Mouse (Mus musculus): Measurements from ENCODE around the gene Dhcr24.
A peak's percentile ranks its signal among the peaks of the same experiment; 100 is the strongest.

Gene Dhcr24

DNA sequence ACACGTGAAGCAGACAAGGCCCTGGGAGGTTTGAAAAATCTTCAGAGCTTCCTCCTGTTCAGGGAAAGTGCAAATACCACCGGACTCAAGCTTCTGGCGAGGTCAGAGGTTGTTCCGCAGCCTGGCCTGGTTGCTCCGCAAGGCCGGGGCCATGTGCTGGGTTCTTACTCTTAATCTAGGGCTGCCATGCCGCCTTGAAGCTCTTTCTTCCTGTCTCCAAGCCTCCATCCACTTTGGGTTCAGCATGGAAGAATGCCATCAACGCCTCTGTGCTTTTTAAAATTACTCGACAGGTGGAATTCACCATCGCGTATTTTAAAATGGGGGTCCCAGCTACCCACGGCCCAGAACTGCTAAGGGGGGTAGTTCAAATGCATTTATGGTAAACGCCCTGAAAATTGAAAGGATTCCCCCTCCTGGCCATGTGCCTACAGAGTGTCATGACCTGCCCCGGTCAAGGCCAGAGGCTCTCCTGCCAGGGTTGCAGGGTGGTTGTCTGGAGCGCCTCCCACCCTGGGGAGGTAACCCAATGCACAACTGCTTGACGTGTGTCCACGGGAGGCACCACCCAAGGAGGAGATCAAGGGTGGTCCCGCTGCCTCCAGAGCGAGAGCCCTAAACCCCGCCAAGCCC is 509 bp upstream of the Dhcr24 start:
- DNase-seq = peak; percentile 55 to 82

DNA sequence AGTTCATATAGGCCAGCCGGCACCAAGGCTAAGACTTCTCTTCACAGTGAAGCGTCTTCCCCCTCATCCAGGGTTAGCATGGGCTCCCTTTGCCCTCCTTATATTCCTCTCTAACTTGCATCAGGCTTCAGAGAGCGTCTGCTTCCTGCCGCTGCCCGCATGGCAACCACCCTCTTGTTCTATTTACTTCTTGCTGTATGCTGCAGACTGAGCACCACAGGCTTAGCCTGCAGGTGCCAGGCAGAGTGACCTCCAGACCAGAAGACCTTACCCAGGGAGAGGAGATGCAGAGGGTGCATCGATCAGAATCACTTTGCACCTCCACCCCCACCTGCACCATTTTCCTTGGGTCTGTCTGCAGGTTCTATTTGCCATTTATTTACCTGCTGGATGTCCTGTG is 1.2 kb downstream of the Dhcr24 start:
- no peak for DNase-seq

DNA sequence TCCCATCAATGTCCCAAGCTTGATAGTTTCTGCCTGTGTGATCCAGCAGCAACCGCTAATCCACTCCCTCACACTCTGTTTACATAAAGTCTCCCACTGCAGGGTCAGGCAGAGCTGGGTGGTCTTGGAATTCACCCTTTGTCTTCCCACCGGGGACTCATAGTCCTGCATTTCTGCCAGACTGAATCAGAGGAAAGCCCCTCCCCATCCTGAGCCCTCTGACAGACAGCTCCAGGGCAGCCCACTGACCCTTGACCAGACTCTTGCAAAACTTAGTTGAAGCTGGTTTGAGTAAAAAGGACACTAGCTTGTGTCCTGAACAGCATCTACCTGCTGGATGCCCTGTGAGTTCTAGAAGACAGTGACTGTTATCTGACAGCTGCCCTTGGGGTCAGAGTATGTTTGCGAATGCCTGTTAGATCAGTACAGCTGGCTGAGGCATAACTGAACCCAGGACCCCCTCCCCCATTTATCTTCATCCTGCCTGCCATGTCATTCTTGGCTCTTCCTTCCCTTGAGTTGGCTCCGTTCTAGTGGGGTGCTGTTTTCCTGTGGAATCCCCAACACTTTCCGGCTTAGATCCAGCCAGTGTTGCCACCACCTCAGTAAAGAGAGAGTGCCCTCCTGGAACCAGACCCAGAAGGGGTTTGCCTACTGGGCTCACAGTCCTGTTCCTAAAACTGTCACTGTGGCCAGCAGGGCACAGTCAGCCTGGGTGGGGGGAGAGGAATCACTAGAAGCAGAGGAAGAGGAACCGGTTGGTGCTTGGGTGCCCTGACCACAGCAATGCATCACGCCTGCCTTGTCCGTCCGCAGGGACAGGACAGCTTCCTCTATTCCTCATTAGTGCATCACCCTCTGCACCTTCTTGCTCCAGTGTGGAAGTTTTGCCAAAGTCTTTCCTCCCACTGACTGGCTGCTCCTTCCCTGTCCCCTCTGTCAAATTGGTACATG is 2.3 kb downstream of the Dhcr24 start:
- peak; percentile 64 to 81 for DNase-seq

DNA sequence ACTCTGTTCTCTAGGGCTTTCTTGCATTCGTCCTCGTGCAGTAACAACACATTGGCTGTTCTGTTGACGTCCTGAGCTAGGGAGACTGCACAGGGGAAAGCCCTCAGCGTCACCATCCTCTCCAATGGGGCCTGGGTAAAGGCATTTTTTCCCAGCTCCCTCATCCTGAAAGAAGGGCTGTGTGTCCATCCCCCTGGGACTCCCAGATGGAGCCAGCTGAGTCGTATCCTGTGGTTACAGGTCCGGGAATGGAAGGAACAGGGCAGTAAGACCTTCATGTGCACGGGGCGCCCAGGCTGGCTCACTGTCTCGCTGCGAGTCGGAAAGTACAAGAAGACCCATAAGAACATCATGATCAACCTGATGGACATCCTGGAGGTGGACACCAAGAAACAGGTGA is 3.3 kb downstream of the Dhcr24 start:
- no peak for DNase-seq

DNA sequence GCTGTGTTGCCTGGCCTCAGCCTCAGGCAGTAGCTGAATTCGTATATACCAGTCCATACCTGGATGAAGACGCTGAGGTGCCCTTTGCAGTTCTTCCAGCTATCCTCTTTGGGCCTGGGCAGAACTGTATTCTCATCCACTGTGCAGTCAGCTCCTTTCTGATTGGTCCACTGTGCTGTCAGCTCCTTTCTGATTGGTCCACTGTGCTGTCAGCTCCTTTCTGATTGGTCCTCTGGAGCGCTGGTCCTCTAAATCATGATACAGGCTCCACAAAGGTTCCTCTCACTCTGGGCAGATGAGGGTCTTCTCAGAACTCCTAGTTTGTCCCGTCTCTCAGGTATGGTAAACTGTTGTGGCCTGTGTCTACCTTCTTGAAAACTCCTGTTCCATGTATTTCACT is 8.8 kb downstream of the Dhcr24 start:
- peak in 1 of 2 experiments; percentile 55 for DNase-seq

DNA sequence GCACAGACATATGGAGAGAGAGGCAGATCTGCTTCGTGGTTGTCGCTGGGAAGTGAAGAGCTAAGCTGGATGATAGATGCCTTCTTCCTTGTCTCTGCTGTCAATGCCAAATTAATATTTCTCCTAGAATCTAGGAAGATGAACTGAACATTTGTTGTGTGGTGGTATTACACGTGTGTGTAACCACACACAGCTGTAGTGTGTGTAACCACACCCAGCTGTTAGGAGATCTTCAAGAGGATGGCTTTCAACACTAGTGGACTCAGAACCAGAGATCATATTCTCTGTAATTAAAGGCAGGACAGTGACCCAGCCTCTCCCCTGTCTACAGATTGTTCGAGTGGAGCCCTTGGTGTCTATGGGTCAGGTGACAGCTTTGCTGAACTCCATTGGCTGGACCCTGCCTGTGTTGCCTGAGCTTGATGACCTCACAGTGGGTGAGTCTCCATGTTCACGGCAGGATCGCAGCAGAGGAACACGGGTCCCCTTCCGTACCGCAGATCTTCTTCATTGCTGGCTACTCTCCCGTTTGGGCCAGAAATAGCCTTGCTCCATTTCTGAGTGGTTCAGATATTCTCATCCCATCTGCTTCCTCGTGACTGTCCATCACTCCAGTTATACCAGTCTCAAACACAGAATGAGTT is 10.4 kb downstream of the Dhcr24 start:
- DNase-seq = no peak

DNA sequence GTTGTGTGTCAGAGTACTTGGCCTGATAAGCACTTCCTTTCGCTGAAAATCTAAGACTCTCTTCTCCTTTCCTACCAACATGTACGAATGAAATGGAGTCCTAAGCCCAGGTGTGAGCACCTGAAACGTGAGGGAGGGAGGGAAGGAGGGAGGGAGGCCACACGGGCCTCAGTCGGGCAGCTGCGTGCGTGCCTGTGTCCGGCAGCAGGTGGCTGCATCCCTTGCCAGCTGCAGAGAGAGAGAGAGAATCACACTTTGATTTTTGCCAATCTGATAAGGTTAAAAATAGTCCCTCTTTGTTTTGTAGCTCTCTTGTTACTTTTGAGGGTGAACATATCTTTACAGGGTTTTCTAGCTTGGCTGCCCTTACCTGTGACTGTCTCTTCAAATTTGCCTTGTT is 14.2 kb downstream of the Dhcr24 start:
- no peak for DNase-seq

DNA sequence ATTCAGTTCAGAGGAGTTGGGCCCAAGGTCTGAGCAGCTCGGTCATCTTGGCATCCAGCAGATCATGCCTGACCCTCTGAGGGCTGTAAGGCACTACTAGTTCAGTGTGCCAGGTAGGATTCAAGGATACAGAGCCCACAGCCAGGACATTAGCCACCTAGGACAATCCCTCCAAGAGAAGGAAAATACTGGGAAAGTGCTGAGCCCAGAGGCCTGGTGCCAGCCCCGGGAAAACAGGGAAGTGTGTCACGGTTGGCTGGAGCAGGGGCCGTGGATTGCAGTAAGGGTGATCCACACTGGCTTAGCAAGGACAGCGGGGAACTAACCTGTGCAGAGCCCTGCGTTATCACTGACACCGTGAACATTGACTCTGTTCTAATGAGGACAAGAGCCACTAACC is 16.7 kb downstream of the Dhcr24 start:
- DNase-seq = peak; percentile 61 to 83

DNA sequence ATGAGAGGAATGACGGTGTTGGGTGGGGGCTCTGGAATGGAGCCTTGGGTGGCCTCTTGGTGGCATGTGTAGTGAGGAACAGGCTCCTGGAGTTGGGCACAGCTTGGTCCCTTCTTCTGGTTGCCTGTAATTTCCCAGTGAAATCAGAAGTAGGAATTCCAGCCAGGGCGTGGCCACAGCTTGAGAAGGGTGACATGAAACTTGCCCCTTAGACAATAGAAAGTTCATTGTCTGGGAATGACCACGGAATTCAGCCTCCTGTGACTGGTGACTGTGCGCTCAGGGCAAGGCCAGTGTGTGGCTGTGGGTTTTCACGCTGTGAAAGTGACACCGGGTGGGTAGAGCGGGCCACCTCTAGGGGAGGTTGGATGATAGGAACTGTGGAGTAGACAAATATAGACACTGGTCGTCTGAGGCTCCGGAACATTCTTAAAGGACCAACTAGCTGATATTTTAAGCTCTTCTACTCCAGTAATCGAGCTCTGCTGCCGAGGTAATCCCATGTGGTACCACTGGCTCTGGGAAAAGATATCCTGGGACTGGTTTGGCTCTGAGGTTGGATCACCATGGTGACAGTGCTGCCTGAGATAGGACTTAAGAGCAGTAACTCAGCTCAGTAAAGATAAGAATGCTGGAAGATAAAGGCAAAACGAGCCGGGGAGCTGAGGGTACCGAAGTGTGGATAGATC is 20.5 kb downstream of the Dhcr24 start:
- no peak for DNase-seq

DNA sequence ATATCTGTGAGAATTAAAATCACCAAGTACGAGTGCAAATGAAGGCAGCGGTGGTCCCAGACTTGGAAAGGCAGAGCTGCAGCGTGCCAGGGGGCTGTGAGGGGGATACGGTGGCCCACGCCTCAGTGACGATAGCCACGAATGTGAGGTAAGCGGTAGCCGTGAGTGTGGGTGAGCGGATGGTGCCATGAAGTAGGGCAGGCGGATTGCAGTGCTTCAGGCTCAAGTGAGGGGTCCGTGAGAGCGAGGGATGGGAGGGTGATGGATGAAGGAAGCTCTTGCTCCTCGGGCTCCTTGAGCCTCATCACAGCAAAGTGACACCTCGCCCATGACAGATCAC is 21.0 kb downstream of the Dhcr24 start:
- DNase-seq = no peak

DNA sequence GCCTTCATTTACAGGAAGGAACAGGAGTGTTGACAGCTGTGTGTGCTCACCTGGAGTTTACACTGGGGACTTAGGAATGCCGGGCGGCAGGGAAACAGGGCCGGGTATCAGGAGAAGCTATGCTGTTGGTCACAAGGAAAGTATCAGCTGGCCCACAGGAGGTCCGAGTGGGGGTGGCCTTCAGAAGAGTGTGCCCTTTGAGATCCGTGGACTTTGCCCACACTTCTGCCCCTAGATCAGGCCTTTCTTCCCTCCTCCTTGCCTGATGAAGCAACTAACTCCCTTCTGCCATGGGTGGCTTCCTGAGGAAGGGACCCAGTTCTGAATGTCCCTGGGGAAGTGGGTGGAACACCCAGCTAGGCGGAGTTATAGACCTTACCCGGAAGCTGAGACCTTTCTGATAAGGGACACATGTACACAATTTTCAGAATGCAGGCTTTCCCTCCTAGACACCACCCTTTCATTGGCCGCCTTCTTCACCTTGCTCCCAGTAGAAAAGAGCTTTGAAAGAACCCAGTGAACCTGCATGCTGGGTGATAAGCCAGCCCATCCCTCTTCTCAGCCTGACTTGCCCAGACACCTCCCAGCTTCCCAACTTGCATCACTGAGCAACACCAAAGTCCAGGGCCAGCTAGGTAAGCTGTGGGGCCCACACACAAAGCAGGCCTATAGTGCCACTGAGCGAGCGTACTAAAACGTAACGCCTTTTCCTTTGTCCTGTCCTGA is 21.8 kb downstream of the Dhcr24 start:
- peak; percentile 82 to 92 for DNase-seq

DNA sequence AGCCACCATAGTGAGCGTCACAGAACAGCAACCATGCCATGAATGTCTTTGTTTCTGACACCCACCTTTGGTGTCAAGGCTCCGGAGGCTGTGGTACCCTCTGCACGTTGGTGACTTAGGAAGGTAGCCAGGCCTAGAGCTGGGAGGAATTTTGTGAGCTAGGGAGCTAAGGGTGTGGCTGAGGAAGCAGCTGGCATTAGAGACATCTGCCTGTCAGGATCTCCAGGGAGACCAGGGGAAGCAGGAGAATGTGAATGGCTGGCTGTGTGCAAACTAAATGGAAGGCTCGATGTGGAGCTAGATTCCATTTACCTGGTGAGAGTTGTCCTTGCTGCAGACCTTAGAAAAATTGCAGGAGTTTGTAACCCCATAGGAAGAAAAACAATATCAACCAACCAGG is 23.8 kb downstream of the Dhcr24 start:
- DNase-seq = no peak

DNA sequence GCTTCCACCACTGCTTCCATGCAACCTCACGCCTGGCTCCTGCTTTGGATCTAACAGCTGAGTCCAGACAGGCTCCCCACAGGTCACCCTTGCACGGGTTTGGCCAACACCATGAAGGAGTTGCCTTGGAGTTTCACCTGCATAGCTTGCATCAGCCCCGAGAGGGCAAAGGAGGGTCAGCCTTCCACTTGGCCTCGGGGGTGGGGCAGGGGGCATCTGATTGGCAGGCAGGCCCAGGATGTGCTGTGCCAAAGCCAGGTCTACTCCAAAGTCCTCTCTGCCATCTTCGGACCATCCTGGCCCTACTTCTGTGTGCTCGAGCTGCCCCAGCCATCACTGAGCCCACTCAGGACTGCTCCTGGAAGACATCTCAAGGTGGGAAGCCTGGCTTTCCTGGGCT is 26.2 kb downstream of the Dhcr24 start:
- peak; percentile 79 to 95 for DNase-seq

DNA sequence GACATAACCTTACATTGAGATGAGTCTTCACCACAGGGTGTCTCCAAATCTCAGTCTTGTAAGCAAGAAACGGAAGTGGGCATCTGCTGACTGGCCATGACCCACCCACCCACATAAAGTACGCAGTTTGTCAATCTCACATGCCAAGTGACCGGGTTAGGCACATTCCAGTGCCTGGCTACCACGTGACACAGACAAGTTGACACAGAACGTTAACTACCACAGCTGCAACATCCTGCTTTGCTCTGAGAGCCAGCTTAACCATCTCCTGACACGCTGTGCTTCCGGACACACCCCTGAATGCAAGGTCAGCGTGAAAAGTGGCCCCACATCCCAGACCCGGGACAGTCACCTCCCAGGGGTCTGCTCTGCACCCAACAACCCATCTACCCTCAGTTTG is 29.3 kb downstream of the Dhcr24 start:
- DNase-seq = peak; percentile 18 to 64

DNA sequence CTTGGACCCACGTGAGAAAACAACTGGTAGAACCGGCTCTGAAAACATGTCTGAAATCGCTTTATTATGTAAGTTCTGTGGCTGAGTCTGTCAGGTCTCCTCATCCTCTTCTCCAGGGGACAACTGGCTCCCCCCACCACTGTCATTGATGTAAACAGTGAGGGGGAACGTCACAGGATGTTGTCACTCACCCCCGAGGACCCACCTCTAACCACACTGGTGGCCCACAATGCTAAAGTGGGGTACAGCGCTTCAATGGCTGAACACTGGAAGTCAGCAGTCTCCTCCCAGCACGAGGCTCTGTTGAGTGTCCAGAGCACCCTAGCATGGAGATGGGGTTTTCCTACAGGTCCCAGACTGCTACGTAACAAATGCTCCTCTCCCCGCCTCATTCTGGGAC is 30.0 kb downstream of the Dhcr24 start:
- DNase-seq = no peak

DNA sequence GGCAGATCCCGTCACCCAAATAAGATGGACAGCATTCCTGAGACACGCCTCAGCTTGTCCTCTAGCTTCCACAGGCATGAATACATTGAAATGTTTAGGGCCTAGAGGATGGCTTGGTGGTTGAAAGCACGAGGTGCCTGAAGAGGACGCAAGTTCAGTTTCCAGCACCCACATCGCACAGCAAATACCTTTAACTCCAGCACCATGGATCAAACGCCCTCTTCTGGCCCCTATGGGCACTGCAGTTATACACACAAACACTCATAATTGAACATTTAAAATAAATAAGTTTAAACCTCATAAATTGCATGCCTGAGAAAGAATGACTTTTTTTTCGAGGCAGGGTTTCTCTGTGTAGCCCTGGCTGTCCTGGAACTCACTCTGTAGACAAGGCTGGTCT is 32.8 kb downstream of the Dhcr24 start:
- no peak for DNase-seq

DNA sequence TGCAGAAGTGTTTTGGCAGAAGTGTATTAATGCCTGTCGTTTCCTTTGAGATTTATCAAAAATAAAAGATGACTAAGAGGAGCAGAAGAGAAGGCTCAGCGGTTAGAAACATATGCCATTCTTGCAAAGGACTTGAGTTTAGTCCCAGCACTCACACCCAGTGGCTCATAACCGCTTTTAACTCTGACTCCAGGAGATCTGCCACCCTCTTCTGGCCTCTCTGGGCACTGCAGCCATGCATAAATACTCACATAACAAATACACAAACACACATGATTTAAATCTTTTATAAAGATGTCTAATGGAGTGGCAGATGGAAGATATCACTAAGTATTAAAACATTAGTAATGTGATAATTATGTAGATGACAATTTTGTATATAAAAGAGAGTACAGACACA is 35.4 kb downstream of the Dhcr24 start:
- peak in 1 of 2 experiments; percentile 32 for DNase-seq

DNA sequence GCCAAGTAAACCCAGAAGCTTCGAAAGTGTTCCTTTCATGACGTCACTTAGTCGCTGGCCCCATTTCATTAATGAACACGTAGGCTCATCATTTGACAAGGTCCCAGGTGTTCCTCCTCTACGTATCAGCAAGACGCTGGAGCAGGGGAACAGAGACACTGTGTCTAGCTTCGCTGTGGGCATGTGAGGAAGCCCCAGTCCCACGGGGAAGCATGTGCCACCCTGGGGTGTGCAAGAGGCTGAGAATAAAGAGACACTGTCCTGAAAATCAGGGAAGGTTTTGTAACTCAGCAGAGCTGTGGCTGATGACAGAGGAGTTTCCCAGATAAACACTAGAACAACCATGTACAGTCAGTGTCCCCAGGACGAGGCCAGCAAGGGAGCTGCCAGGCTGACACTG is 36.2 kb downstream of the Dhcr24 start:
- DNase-seq = no peak

DNA sequence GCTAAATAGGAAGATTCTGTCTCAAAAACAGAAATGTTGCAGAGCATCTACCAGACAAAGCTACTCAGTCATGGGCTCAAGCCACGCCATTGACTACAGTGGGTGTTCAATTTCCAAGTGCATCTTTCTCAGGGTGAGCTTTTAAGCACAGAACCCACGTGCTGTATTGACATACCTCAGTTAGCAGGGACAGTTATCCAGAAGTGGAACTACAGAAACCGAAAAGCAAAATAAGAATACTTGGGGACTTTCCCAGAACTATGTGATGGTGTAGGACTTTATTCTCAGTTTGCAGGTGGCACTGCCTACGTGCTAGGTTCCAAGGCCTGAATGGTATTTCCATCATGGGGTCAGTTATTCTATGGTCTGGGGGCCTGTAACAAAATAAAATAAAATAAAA is 36.9 kb downstream of the Dhcr24 start:
- DNase-seq = no peak

DNA sequence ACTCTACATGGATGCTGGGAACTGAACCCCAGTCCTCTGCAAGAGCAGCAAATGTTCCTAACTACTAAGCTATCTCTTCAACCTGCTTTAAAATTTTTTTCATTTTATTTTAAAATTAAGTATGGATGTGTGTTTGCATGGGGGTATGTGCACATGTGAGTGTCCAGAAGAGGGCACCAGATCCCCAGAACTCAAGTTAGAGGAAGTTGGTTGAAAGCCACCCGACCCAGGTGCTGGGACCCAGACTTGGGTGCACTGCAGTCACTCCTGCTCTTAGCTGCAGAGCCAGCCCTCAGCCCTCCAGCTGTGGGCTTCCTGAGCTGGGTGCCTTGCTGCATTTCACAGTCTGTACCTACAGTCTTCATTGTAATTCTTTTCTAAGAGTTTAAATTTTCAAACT is 38.6 kb downstream of the Dhcr24 start:
- peak in 1 of 2 experiments; percentile 26 for DNase-seq

DNA sequence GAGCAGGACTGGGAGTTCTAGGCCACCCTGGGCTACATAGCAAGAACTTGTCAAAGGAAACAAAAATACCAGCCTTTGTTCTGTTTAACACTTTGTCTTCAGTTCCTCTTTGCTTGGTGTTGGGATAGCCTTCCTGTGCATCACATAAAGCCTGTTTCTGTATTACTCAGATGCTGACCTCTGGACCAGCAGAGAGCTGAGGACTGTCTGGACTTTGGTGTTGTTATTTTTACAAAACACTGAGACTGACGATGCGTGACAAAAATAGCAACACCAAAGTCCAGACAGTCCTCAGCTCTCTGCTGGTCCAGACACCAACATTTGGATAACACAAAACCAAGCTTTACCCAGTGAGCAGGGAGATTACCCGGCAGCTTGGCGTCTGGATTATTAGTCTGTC is 39.9 kb downstream of the Dhcr24 start:
- DNase-seq = peak; percentile 56 to 73
